In the genomic region with DNA sequence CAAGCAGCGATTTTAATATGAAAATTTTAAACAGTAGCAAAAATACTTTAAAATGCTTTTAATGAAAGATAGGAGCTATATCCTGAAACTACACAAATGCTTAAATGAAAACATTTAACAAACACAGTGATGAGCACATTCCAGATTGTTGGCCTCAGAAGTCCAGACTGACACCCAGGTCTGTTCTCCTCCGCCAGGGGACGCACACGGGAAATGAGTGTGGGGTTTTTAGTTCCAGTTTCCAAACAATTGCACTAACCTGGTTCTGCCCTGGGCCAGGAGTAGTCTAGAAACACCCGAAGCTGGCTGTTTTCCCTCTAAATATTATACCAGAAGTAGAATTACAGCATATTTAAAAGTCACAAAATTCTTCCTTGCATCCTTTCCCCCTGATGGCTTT, we compare ENCODE assay signal across 15 mouse cellular contexts. TPM values are rescaled to one million over a fixed set of nuclear protein-coding genes. Genes with fewer than 3 reads are reported as not detected.
DNase-seq lines count a peak whose midpoint lies in the region; ATAC-seq and TF ChIP-seq lines count a peak whose summit lies in the region.
"Had no signal": no experiment of that assay in that cellular context is flagged by ENCODE, and none has a peak within 500 bp of the region (broad histone marks: within the 10 kb centered on the region; RNA-seq: fewer than 3 reads in every experiment).

No protein-coding gene starts in this region.

- H3K4me3 ChIP-seq in hindbrain, postnatal 0 days (ENCODE audit: low read length), result no peak overlapping the region
- H3K4me3 ChIP-seq in hindbrain, embryonic 12.5 days, result no peak overlapping the region
- no peak overlapping the region for H3K4me3 ChIP-seq in lung, embryonic 14.5 days (ENCODE audit: low read depth, low read length)
- H3K4me3 ChIP-seq: embryonic facial prominence, embryonic 10.5 days; hindbrain, embryonic 15.5 days had no signal

- TF ChIP-seq CTCF in hindbrain, postnatal 0 days (IDR thresholded peaks at IDR 0.05; ENCODE audit: low read depth), result 0 out of 2 replicates have a peak, but pooled peaks have one; percentile 10
- TF ChIP-seq CTCF in lung, embryonic 14.5 days (IDR thresholded peaks at IDR 0.05; ENCODE audit: low read depth), result peak; percentile 43

- no peaks in the 10 kb centered on the region for H3K9me3 ChIP-seq in hindbrain, postnatal 0 days (ENCODE audit: low read length)
- no peaks in the 10 kb centered on the region for H3K9me3 ChIP-seq in hindbrain, embryonic 12.5 days (replicated peaks)
- H3K9me3 ChIP-seq in lung, embryonic 14.5 days (ENCODE audit: low read depth, low read length), result no peaks in the 10 kb centered on the region
- H3K9me3 ChIP-seq: embryonic facial prominence, embryonic 10.5 days; hindbrain, embryonic 15.5 days had no signal

- no peaks in the 10 kb centered on the region for H3K27me3 ChIP-seq in hindbrain, postnatal 0 days (ENCODE audit: insufficient read depth, low read length)
- no peaks in the 10 kb centered on the region for H3K27me3 ChIP-seq in hindbrain, embryonic 12.5 days
- no peaks in the 10 kb centered on the region for H3K27me3 ChIP-seq in lung, embryonic 14.5 days (ENCODE audit: insufficient read depth, low read length)
- H3K27me3 ChIP-seq: CH12.LX; hindbrain, embryonic 15.5 days had no signal

- H3K4me1 ChIP-seq in hindbrain, postnatal 0 days (ENCODE audit: insufficient read depth, low read length), result no peaks in the 10 kb centered on the region
- H3K4me1 ChIP-seq in hindbrain, embryonic 12.5 days, result peaks cover 9% of the 10 kb centered on the region
- H3K4me1 ChIP-seq in lung, embryonic 14.5 days (ENCODE audit: insufficient read depth), result 0 out of 2 replicates have a peak, but pooled peaks cover 3% of the 10 kb centered on the region

- DNase-seq in hindbrain, postnatal 0 days (ENCODE audit: low spot score), result no peak
- peak; percentile 39 for DNase-seq in lung, embryonic 14.5 days
- DNase-seq in lung, adult 18-20 months, result no peak
- peak; percentile 47 to 60 for DNase-seq in kidney, postnatal 25 days
- DNase-seq in testis, postnatal 14 days (ENCODE audit: low spot score), result no peak
- DNase-seq in urinary bladder, adult 2 months (ENCODE audit: low spot score), result no peak
- DNase-seq: cerebellum, adult 2 months; gastrocnemius, postnatal 36 days; left cerebral cortex, postnatal 4 days; thymus, postnatal 4 days had no signal

- H3K27ac ChIP-seq in hindbrain, postnatal 0 days, result no peak overlapping the region
- H3K27ac ChIP-seq in hindbrain, embryonic 12.5 days, result no peak overlapping the region
- H3K27ac ChIP-seq in lung, embryonic 14.5 days (ENCODE audit: low read depth), result no peak overlapping the region
- H3K27ac ChIP-seq: embryonic facial prominence, embryonic 10.5 days; hindbrain, embryonic 15.5 days had no signal

- no peaks in the 10 kb centered on the region for H3K36me3 ChIP-seq in hindbrain, postnatal 0 days (ENCODE audit: insufficient read depth, low read length)
- no peaks in the 10 kb centered on the region for H3K36me3 ChIP-seq in hindbrain, embryonic 12.5 days
- no peaks in the 10 kb centered on the region for H3K36me3 ChIP-seq in lung, embryonic 14.5 days (ENCODE audit: insufficient read depth)
- H3K36me3 ChIP-seq: embryonic facial prominence, embryonic 10.5 days; hindbrain, embryonic 15.5 days had no signal

- ATAC-seq in hindbrain, postnatal 0 days, result no peak
- no peak for ATAC-seq in hindbrain, embryonic 12.5 days (ENCODE audit: low FRiP score)
- no peak for ATAC-seq in lung, embryonic 14.5 days (ENCODE audit: insufficient read depth)

- WGBS in hindbrain, postnatal 0 days, result 84% methylated on average over 5 of the region's 5 CpGs
- 87% methylated on average over 5 of the region's 5 CpGs for WGBS in hindbrain, embryonic 12.5 days
- WGBS in lung, embryonic 14.5 days, result 66% methylated on average over 5 of the region's 5 CpGs

- H3K4me2 ChIP-seq in hindbrain, postnatal 0 days (ENCODE audit: low read depth, low read length), result no peak overlapping the region
- H3K4me2 ChIP-seq in hindbrain, embryonic 12.5 days (replicated peaks), result no peak overlapping the region
- H3K4me2 ChIP-seq in lung, embryonic 14.5 days, result no peak overlapping the region
- H3K4me2 ChIP-seq: hindbrain, embryonic 15.5 days had no signal

- no peak overlapping the region for H3K9ac ChIP-seq in hindbrain, postnatal 0 days (replicated peaks; ENCODE audit: low read length)
- H3K9ac ChIP-seq in hindbrain, embryonic 12.5 days, result no peak overlapping the region
- H3K9ac ChIP-seq in lung, embryonic 14.5 days, result no peak overlapping the region
- H3K9ac ChIP-seq: hindbrain, embryonic 15.5 days had no signal

RNA-seq across cellular contexts. Expression of a gene that starts 5.0 kb away (rescaled TPM):
- total RNA-seq in hindbrain, postnatal 0 days (2014; rRNA removed), result 6.8 and 7.9 TPM in 2 replicates
- polyA plus RNA-seq in hindbrain, postnatal 0 days (2015; fragmentation: Nextera tagmentation; extraction: Ambion mirVana), result 11.5 and 12.9 TPM in 2 replicates
- 16.5 and 17.0 TPM in 2 replicates for polyA plus RNA-seq in hindbrain, embryonic 12.5 days (2016; fragmentation: Nextera tagmentation; extraction: Ambion mirVana)
- 9.5 and 9.9 TPM in 2 replicates for polyA plus RNA-seq in lung, embryonic 14.5 days (2014; fragmentation: Nextera tagmentation; extraction: Ambion mirVana)
- 21.2 and 23.9 TPM in 2 replicates for polyA plus RNA-seq in urinary bladder, adult 2 months (2012; rRNA removed)

RNA-seq across cellular contexts. Expression of a gene that starts 51.3 kb away (rescaled TPM):
- not detected in 2 replicates for total RNA-seq in hindbrain, postnatal 0 days (2014; rRNA removed)
- polyA plus RNA-seq in hindbrain, postnatal 0 days (2015; fragmentation: Nextera tagmentation; extraction: Ambion mirVana), result 0.25 TPM in 1 of 2 replicates, not detected in the other
- not detected in 2 replicates for polyA plus RNA-seq in hindbrain, embryonic 12.5 days (2016; fragmentation: Nextera tagmentation; extraction: Ambion mirVana)
- polyA plus RNA-seq in lung, embryonic 14.5 days (2014; fragmentation: Nextera tagmentation; extraction: Ambion mirVana), result not detected in 2 replicates
- polyA plus RNA-seq in urinary bladder, adult 2 months (2012; rRNA removed), result 0.15 and 0.38 TPM in 2 replicates
- total RNA-seq: CH12.LX; gastrocnemius, postnatal 36 days; left cerebral cortex, postnatal 4 days; neutrophil, adult 5-6 weeks had no signal
- polyA plus RNA-seq: cerebellum, adult 2 months; embryonic facial prominence, embryonic 10.5 days; hindbrain, embryonic 15.5 days had no signal

Comparison
In these comparisons a context has a peak if more than half of its experiments do, and no peak if none do; other contexts are left out.
1. DNase-seq: peak in lung, embryonic 14.5 days (single experiment) and kidney, postnatal 25 days (2 of 2); none in hindbrain, postnatal 0 days (single experiment), lung, adult 18-20 months (0 of 2), testis, postnatal 14 days (single experiment) and urinary bladder, adult 2 months (single experiment).